Mouse (Mus musculus): ENCODE data around the gene Oas1f. TPM values are rescaled to one million over a fixed set of nuclear protein-coding genes. Genes with fewer than 3 reads are reported as not detected.
A peak's percentile ranks its signal among the peaks of the same experiment; 100 is the strongest.
"Not testable (repeated sequence)": the region's sequence is repeated elsewhere in the genome, so short reads cannot be mapped to it uniquely, and the experiment has no call there.

Gene Oas1f
- total RNA-seq, 2 experiments from 2014 or later: not detected

DNA sequence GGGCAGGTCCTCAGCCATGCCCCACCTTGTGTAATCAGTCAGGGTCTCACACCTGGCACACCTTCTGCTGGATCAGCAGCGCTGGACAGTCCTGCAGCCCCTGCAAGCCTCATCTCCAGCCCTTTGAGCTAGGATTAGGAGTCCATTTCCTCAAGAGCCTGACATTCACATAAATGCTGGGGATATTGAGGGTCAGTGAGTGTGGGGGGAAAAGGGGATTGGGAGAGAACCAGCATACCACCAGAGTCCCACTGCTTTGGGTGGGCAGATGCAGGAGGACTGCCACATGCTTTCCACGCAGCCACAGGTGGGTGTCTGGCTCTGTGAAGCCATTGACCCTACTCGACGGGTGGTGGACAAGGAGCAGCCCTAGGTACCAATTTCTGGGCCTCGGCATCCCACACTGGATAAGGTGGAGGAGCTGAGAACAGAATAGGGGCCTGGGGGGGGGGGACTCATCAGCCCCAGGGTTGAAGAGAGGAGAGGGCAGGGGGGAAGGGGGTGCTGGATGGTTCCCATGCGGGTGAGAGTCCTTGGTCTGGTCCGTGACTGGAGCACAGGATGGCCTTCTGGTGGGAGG, 22.4 kb downstream of the Oas1f start:
- no peak for ATAC-seq (replicated peaks; ENCODE audit: low FRiP score, low TSS enrichment, poor library complexity, severe bottlenecking)

- ATAC-seq (replicated peaks; ENCODE audit: low FRiP score, low TSS enrichment, poor library complexity, severe bottlenecking): no peak
Measured at GRCm38 (mm10) chr5:120870081-120870480, 22.9 kb downstream of the Oas1f start.

DNA sequence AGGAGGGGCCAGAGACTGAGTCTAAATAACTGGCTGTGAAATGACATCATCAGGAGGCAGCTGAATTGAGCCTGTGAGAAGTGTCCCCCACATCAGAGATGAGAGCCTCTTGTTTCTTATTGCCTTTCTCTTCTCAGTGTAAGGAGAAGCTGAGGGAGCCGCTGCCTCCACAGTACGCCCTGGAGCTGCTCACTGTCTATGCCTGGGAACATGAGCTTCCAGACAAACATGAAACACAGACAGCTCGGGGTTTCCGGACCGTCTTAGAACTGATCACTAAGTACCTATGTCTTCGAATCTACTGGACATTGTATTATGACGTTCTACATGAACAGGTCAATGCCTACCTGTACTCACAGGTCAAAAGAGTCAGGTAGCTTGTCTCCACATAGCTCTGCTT, 23.6 kb downstream of the Oas1f start:
- no peak for ATAC-seq (replicated peaks; ENCODE audit: low FRiP score, low TSS enrichment, poor library complexity, severe bottlenecking)

- no peak for ATAC-seq (replicated peaks; ENCODE audit: low FRiP score, low TSS enrichment, poor library complexity, severe bottlenecking)
Measured at GRCm38 (mm10) chr5:120871469-120871868, 24.3 kb downstream of the Oas1f start.

- ATAC-seq (replicated peaks; ENCODE audit: low FRiP score, low TSS enrichment, poor library complexity, severe bottlenecking): not testable (repeated sequence)
Measured at GRCm38 (mm10) chr5:120876839-120877238, 29.7 kb downstream of the Oas1f start.

DNA sequence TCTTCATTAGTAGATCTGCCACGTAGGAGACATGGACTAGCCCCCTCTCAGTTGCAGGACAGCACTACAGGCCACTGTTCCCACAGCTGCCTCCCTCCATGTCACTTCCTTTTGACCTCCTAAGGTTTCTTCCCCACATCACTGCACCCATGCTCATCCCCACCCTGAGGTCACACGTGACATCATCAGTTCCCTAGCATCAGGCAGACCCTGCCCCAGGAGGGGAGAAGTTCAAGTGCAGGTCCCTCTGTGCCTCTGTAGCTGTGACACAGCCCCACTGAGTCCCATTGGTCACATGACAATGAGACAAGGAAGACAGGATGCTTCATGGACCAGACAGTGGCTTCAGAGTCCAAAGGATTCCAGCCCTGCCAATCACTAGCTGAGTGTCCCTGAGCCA, 30.2 kb downstream of the Oas1f start:
- ATAC-seq (replicated peaks; ENCODE audit: low FRiP score, low TSS enrichment, poor library complexity, severe bottlenecking): not testable (repeated sequence)

DNA sequence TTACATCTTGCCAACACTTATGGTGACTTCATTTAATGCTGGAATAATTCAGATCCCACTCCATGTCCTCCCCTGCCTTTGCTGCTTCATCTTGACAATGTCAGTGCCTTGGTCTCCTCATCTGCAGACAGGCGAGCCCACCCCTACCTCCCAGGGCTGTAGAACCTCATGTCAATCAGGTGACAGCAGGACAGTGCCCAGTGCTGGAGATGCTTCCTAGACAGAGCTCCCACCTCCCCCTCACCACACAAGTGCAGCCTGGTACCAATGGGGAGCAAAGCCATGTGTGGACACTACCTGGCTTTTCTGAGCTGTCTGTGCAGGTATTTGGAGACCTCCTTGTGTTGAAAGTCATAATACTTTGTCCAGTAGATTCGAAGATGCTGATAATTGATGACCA, 31.6 kb downstream of the Oas1f start:
- ATAC-seq (replicated peaks; ENCODE audit: low FRiP score, low TSS enrichment, poor library complexity, severe bottlenecking): not testable (repeated sequence)

DNA sequence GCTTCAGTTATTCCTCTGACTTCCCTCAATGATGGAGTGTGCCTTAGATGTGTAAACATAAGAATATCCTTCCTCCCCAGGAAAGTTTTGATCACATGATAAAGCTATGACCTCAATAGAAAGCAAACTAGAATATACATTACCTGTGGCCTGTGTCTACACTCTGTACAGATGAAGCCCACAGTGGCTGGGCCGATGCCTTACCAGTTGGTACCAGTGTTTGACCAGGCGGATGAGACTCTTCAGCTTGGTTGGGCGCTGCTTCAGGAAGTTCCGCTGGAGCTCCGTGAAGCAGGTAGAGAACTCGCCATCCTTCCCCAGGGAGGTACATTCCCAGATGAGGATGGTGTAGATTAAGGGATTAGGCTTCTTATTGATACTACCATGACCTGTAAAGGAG, 34.5 kb downstream of the Oas1f start:
- ATAC-seq (replicated peaks; ENCODE audit: low FRiP score, low TSS enrichment, poor library complexity, severe bottlenecking): not testable (repeated sequence)

DNA sequence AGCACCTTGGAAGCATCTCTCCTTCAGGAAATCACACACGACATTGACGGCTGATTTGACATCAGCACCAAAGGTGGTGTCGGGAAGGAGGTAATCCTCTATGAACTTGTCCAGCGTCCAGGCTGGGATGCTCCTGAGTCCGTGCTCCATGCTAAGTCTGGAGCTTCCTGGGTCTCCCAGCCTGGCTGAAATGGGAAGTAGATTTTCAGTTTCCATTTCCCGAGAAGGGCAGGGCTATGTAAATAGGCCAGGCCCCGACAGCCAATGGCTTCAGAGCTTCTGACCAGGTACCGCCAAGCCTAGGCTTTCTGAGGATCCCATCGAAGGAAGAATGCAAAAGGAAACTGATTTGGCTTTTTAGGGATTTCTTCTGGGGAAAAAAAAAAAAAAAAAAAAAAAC, 40.2 kb downstream of the Oas1f start, which contains the start of gene Oas1g:
Gene Oas1g, minus strand, starts transcription at position 201 of the 400 bp plus-strand sequence.
- 0 out of 2 replicates have a peak, but pooled peaks have one; percentile 41 for ATAC-seq (replicated peaks; ENCODE audit: low FRiP score, low TSS enrichment, poor library complexity, severe bottlenecking)

DNA sequence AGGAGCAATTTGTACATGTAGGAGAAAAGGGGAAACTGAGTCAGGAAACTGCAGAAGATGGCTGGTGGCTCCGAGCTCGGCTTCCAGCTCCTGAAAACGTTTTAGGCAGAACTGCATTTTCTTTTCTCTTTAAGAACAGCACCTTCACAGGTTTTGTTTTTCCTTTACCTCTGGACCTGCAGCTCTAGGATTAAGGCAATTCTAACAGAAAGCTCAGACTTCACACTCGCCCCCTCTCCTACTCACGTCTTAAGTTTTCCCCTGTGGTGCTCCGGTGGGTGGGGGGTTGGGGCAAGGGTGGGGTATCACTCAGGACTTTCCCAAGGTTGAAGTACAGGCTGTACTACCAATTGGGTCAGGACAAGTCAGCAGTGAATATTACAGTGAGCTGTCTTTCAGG, 40.7 kb downstream of the Oas1f start:
- ATAC-seq (replicated peaks; ENCODE audit: low FRiP score, low TSS enrichment, poor library complexity, severe bottlenecking): no peak

DNA sequence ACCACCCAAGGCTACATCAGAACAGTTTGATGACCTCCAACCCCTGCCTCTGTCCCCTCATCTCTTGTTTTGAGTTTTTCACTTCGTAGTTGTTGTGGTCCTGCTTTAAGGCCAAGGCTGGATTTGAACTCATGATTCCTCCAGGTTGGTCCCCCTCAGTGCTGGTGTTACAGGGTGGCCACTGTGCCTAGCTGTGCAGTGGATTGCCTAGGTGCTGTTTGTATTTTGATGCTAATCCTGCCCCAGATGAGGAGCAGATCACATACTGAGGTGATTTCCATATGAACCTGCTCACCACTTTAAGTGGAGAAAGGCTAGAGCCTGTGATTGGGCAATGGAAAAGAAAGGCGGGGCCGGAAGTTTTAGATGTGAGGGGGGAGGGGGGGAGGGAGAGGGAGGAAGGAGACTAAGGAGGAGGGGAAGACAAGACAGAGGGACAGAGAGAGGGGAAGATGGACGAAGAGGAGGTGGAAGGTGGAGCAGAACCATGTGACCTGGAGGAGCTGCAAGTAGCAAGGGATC, 41.2 kb downstream of the Oas1f start:
- not testable (repeated sequence) for ATAC-seq (replicated peaks; ENCODE audit: low FRiP score, low TSS enrichment, poor library complexity, severe bottlenecking)

- no peak for ATAC-seq (replicated peaks; ENCODE audit: low FRiP score, low TSS enrichment, poor library complexity, severe bottlenecking)
Measured at GRCm38 (mm10) chr5:120890026-120890425, 42.9 kb downstream of the Oas1f start.

DNA sequence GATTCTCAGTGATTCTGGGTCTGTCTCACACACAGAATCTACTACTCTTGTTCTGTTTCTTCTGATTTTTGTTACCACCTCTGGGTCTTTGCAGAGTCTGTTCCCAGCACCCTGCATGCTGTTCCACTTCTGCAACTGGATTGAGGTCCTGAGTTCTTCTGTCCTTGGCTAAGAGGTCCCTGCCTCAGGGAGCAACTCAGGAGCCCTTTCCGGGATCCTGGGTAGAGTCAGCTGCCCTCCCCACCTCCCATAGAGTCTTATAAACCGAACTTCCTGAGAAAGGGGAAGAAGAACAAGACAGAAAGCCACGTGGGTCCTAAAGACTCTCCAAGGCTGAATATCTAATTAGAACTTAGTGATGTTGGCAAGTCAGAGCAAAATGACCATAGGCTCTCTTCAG, 43.8 kb downstream of the Oas1f start:
- ATAC-seq (replicated peaks; ENCODE audit: low FRiP score, low TSS enrichment, poor library complexity, severe bottlenecking): no peak

- ATAC-seq (replicated peaks; ENCODE audit: low FRiP score, low TSS enrichment, poor library complexity, severe bottlenecking): not testable (repeated sequence)
Measured at GRCm38 (mm10) chr5:120891566-120892242, 44.5 kb downstream of the Oas1f start.

GRCm38 (mm10) chr5:120892243-120892660, 45.1 kb downstream of the Oas1f start:
- no peak for ATAC-seq (replicated peaks; ENCODE audit: low FRiP score, low TSS enrichment, poor library complexity, severe bottlenecking)

GRCm38 (mm10) chr5:120893866-120894265, 46.7 kb downstream of the Oas1f start:
- ATAC-seq (replicated peaks; ENCODE audit: low FRiP score, low TSS enrichment, poor library complexity, severe bottlenecking): not testable (repeated sequence)

DNA sequence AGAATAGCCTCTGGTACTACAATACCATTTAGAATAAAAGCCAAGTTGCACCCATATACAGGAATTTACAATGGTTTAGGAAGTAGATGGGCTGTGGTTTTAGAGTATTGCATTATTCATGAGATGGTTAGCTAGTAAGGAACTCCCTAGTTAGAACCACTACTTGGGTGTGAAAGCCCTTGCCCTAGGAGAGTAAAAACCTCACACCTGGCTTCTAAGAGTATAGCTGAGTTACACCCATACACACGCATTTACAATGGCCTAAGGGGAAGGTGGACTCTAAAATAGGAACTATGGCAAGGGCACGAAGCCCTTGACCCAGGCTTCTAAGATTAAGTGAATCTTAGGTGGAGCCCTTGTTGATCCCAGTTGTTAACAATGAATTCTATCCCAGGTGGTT, 47.5 kb downstream of the Oas1f start:
- ATAC-seq (replicated peaks; ENCODE audit: low FRiP score, low TSS enrichment, poor library complexity, severe bottlenecking): not testable (repeated sequence)

DNA sequence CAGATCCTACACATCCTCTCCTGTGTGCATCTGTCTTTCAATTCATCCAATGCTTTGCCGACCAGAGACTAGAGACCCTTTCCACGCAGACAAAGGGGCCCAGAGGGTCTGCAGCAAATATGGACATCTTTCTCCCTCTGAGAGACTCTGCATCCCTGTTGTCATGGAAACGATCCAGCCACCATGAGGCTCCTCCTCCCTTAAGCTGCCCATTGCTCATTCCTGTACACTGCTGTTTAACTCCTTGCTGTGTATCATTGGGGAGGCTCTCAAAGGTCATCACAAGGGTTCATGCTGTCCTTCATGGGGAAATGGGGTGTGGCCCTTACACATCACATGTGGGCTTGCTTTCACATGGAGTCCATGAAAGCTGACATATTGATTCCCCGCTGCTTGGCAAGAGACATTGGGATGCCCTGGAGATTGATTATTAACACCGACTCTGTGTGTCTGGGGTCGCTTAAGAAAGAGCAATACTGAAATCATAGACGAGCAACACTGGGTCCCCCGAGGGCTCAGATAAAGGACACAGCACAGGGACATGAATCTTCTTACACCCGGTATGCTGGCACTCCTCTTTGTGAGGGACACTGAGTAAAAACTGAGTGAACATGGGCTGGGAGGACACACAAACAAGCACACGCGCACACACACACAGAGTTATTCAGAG, 48.2 kb downstream of the Oas1f start:
- ATAC-seq (replicated peaks; ENCODE audit: low FRiP score, low TSS enrichment, poor library complexity, severe bottlenecking): no peak

- ATAC-seq (replicated peaks; ENCODE audit: low FRiP score, low TSS enrichment, poor library complexity, severe bottlenecking): no peak
Measured at GRCm38 (mm10) chr5:120898307-120898706, 51.1 kb downstream of the Oas1f start.

- no peak for ATAC-seq (replicated peaks; ENCODE audit: low FRiP score, low TSS enrichment, poor library complexity, severe bottlenecking)
Measured at GRCm38 (mm10) chr5:120898726-120899125, 51.6 kb downstream of the Oas1f start.

Measured in megakaryocyte-erythroid progenitor cell, adult 5-6 weeks (primary cell).